Mouse (Mus musculus) layer of hippocampus, adult 9-10 months (tissue): ENCODE measurements around the gene Mtx2.

Experiments used
- DNase-seq: peaks from one replicate; pipeline ENCODE4 v3.0.0; 2022; ENCODE audit warnings: low spot score

Gene Mtx2

DNA sequence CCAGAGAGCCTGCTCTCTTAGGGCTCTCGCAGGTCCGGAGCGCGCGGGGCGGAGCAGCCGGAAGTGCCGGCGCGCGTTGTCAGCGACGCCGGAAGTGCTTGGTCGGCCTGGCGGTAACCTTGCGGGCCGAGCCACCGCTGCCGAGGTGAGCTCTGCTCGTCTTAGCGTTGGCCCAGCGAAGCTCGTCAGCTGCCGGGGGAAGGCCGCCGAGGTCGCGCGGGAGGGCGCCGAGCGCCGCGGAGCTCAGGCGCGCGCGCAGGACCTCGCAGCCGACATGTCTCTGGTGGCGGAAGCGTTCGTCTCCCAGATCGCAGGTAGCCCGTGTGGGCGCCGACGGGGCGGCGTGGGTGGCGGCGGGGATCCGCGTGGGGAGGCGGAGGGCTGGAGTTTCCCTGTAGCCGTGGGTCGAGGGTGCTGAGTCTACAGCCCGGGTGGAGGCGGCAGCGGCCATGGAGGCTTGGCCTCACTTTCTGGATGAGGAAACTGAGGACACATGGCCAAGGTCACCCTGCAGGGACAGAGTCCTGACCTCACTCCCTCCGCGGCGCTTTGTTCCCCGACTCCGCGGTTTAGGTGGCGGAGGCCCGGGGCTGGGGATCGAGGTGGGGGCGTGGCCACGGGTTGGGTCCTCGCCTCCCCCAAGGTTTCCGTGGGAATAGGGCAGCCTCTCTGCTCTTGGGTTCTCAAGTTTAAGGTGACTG is at the start of gene Mtx2:
Gene Mtx2, plus strand, starts transcription at position 74 of the 701 bp plus-strand sequence.
- no peak for DNase-seq

DNA sequence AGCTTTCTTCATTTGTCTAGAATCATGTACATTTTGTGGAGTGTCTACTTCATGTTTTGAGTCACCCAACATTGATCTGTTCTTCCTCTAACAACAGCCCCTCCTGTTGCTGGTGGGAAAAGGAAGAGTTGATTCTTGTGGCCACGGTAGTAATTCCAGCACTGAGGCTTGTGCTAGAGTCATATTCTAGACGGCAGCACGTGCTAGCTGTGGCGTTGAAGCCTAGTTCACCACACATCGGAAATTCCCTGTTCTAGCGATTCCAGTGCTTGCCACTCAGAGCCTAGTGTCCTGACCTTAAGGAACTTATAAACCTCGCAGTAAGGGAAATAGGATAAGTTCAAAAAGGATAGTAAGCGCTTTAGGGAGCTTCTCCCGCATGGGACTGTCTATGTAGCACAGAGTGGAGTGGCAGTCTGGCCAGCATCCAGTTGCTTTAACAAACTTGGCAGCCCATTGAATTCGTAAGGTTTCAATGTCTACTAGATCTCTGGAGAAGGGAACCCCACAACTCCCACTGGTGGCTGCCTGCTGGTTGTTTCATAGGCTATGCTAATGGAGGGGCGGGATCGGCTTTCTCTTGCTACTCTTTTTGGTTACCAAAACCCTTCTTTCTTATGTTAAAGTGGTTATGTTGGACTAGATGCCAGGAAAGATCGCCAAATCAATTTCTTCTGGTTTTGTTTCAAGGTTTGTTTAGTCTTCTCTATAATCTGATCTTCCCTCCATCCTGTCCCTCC is 47.9 kb upstream of the Mtx2 start:
- no peak for DNase-seq

DNA sequence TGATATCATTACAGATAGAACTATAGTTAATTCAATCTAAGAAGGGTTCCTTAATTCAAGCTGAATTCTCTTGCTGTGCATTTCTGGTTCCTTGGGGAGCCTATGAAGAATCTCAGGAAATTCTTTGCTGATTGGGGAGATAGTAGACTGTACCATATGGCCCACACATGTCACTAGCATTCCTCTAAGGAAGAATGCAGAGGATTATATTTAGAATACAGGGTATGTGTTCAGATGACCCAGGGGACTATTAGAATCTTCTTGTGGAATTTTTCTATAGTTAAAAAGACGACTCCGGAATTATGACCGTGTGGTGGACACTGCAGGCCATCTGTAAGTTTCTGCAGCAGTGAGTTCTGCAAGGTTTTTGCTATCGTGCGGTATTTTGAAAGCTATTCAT is 44.2 kb upstream of the Mtx2 start:
- DNase-seq: no peak

DNA sequence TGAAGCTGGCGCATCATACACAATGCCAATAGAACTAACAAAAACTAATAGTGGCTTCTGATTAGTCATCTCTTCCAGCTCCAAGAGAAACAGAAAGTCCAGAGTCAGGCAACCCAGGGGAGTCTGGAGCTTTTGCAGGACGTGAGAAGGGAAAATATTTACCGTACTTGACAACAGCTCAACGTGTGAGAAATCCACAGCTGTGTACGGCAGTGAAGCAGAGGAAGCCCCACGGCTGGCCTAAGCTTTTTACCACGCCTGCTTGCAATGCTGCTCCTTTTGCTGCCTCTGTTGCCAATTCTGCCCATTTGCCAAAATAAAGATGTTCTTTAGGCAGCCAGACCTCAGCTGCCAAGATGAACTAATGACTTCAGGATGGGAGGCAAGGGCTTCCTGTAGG is 30.1 kb upstream of the Mtx2 start:
- no peak for DNase-seq

DNA sequence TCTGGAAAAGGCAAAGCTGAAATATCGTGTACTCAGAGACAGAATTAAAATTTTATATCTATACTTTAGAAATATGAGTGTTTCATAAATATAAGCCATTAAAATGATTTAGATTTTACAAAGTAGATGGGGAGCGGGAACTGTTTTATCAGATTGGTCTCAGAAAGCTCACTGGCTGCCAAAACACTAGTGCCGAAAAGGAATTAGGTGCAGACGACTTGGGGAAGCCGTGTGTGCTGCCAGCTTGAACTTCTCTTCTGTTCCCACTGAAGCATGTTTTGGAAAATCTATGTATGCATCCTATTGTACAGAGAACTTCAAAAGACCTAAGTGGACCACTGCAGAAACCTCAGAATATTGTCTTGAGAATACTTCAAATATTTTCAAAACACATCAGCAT is 17.2 kb upstream of the Mtx2 start:
- DNase-seq: no peak

DNA sequence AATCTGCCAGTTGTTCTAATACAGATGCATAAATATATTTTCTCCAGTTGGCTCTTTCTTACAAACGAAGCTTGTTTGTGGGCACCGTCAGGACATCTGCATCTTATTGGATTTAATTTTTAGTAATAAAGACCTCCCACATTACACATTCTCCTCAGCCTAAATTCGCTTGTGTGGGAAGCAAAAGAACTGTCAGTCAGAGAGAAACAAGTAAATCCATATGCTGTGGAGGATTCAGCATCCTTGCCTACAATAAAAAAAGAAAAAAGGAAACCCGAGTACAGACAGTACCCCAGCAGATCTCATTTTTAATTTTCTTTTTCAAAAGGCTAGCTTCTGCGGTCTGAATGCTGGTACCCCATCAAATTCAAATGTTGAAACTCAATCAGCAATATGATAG is 2.9 kb upstream of the Mtx2 start:
- no peak for DNase-seq

DNA sequence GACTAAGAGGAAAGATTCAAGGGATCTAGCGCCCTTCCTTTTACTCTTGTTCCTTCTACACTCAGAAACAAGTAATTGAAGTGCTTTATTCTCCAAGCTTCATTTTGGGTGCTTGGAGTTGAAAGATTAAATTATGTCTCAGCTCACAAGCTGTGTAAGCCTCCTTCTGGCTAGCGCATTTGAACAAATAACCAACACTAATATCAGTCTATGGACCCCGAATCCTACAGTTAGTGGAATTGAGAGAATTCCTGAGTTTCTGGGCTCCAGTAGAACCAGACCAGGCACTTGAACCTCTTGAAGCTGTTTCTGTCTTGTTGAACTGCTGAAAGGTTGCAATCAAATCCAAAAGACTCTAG is 253 bp upstream of the Mtx2 start:
- peak; percentile 29 for DNase-seq

DNA sequence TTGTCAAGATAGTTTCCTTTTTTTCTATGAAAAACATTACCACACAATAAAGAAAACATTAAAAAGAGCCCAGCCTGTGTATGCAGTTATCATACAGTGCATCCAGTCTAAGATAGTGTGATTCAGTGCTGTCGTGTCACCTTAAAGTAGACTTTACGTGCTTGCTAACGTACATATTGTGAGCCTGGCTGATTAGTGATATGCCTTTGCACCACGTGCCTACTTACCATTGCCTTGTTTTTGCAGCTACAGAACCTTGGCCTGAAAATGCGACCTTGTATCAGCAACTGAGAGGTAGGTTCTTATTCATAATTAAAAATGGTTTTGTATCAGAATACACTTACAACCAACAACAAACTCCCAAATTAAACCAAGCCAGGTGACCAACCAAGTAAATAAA is 21.4 kb downstream of the Mtx2 start:
- DNase-seq: no peak

DNA sequence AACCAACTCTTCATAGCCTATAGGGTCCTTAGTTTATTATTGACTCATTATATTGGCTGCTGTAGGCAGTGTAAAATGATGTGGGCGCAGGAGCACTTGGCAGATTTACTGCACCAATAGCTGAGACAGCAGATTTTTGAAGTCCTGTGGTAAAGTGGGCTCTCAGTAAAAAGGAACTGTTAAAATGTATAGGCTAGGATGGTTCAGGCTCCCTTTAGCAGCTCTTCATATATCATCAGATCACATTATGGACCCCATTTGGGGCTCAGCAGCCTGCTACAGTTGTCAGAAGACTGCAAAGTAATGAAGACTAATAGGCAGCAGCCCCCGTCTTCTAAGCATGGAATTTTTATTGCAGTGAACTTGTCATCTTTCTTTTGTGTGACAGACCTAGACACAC is 21.9 kb downstream of the Mtx2 start:
- DNase-seq: no peak

DNA sequence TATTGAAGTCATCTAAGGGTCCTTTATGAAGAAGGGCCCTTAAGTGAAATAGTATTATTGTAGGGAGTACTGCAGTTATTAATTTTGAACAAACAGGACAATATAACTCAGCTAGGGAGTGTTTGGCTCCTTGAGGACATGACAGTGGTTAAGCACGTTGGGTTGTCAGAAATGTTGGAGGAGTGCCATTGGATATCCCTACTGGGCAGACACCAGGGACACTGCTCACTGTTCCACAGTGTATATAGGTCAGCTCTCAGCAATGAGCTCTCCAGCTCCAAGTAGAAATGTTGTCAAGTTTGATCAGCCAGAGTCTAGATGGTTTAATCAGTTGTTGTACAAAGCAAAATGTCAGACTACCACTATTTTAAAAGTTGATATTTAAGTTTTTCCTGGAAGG is 24.4 kb downstream of the Mtx2 start:
- DNase-seq: no peak

DNA sequence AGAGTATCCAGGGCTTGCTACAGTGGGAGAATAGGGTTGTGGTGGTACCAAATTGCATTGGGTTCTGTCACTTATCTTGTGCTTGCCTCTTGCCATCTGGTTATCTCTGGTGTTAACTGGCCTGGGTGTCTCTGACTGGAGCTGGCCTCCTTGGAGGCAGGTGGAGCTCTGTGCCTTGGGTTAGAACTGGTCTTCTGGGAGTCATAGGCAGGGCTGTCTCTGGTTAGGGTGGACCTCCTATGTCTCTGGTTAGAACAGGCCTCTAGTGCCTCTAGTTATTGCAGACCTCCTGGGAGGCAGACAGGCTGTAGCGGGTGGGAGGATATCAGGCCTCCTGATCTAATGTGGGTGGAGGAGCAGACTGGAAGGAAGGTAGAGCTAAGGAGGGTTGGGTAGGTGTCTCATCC is 36.5 kb downstream of the Mtx2 start:
- DNase-seq: no peak

DNA sequence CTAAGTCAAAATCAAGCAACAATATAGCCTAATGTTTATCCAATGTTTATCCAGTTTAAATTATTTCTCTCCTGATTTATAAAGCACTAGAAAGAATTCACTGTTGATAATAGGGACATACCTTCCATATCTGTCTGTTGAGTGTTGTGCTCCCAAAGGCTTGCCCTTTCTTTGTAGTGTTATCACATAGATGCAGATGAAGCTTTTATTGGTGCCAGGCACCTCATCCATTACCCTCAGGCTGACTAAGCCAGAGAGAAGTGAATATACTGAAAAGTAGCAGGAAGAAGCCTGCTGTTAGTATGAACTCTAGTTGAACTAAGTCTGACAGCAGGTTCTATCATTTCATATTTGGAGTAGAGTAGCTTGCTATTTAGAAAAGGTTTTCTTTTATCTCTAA is 39.8 kb downstream of the Mtx2 start:
- DNase-seq: no peak

DNA sequence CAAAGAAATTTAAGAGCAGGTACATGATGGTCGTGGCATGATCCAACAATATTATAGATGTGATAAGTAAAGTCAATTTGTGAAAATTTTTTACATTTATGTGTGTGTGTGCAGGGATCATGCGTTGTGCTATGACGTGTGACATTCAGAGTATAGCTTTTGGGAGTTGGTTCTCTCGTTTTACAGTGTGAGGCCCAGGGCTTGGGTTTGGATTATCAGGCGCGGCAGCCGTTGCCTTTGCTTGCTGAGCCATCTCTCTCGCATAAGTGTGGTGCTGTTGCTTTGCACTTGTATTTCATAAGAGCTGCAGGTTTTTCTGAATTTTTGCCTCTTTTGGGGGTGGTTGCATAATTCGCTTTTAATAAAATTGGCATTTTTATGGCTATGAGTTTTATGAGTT is 48.4 kb downstream of the Mtx2 start:
- DNase-seq: no peak

DNA sequence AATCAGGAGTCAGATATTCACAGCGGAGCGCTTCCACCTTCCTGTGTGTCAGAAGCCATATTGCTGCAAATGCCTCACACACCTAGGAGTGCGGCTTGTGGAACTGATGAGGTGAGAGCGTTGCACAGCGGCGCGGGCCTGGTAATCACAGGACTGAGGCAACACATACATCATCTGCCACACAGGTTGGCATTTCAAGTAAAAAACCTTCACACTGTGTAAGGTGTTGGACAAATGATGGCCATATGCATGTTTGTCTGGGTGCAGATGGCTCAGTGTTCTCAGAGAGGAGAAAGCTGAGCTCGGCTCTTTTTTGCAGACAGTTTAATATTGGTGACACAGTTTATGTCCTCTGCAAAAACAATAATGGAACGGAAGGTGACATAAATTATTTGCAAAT is 58.8 kb downstream of the Mtx2 start:
- DNase-seq: no peak

DNA sequence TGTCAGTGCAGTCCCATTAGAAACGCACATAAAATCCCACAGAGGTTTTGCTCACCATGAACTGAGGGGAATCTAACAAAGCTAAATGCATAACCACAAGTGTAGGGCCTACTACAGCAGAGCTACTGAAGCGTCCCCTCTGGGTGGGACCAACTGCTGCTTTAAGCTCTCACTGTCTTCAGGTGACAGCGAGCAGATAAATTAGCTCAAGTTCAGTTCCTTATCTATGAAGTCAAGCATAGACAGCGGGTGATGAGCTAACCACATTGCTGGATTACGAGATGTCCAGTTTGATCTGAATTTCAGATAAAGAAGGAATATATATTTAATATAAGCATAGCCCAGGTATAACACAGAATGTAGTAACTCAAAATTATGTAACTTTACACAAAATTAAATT is 66.3 kb downstream of the Mtx2 start:
- no peak for DNase-seq

DNA sequence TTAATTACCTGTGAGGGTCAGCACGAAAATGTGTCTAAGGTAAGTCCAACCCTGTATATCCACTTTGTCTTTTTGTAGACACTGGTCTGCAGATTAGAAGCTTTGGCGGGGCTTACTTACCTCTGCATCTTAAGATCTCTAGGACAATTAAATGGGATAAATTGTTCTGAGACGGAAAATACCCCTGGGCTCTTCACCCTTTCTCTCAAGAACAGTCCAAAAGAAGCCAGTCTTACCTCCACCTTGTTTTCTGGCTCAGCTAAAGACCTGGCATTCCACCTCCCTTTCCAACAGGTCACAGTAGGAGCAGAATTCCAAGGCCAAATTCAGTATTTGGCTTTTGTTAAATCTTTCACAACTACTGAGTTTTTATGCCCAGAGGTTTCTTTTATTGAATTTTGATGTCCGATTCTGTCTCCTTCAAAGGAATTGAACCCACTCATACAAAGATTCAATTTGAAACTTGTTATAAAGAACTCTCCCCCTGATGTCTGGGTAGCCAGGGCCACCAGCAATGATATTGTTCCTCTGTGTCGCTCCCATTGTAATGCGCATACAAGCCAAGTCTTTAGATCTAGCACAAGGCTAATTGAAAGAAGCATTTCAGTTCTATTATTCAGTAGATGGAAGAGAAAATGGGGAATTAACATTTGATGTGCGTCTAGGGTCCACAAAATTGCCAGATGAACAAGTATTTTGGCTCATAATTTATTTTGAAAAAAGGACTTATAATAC is 67.4 kb downstream of the Mtx2 start:
- DNase-seq: no peak

DNA sequence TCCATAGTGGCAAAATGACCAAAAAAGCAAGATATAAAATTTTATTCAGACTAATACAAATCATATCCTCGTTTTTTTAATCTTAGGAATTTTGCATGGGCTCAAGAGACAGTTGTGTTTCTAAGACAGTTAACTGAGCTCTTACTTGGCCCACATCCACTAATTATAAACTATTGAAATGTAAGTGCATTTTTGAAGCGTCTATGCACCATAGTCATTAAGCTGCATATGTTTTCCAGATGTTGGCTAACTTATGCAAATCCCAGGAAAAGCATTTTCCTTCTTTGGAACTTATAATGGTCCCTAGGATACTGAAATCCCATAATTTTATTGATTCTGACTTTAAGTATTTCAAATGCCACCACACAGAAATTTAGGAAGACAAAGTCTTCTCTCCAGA is 68.5 kb downstream of the Mtx2 start:
- DNase-seq: no peak

DNA sequence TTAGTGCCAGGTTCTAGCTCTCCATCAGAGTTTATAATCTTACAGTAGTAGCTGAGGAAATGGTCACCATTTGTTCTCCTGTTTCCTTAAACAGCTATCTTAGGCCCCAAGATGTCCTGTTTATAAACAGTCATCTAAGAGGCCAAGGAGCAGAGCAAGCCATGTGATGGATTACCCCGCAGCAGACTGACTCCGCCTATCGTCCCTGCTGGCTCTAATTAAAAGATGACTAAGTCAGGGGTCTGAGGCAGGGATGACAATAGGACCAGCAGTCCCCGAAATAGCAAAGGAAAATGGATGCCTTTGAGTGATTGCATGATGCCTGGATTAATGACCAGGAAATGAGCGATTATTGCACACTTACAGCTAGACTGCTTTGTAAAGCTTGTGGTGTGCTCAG is 74.4 kb downstream of the Mtx2 start:
- no peak for DNase-seq

DNA sequence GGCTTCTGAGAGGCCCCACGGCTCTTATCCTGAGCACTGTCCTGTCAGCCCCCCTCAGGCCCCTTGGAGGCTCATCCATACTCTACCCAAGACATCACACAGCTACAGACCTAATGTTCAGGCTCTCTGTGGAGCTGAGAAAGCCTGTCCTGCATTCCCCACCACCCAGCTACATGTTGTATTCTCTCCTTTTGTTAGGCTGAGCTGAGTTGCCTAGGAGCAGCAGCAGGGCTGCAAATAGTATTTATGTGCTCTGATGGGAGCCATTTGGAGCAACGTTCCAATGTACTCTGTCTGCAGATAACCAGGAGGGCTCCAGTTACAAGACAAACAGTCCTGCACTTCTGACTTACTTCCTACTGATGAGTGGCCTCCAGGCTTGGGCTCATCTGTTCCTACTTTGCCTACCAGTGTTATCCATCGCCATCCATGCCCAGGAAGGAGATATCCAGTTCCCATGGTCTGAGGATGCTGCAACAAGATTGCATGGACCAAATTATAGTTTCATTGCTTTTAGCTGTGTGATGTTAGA is 76.2 kb downstream of the Mtx2 start:
- no peak for DNase-seq

DNA sequence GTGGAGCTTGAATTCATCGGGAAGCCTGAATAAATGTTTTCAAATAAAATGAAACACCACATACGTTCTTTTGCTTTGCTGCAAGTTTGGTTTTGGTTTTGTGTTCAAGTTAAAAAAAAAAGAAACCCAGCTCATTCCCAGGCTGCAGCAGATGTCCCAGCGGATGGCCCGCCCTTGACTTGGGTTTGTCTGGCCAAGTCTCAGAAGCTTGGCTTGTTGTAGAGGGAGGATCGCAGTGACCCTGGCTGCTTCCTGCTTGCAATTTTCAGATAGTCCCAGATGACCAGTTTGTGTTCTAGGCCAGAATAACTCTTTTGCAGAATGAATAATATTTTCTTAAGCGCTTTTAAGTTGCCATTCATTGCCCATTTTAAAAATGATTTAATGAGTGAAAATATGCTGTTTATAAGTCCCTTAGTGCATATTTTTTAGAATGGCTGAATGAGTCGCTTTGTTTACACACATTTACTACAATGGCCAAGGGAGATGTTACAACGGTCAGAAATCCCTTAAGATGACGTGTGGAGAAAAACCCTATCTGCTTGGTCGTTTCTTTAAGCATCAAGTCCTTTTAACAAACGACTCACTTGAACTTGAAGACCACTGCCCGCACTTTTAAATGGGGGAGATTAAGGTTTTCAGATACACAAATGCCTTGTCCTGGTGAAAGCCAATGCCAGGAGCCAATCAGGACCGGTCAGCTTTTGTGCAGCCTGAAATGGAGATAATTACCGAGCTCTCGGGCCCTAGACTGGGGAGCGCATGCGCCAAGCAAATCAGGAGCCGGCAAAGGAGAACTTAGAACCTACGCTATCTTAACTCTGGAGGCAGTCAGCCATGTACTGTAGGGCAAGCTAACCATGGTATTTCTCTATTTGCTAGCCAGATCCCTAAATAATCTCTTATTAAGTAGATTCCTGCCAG is 82.0 kb downstream of the Mtx2 start:
- DNase-seq: no peak

DNA sequence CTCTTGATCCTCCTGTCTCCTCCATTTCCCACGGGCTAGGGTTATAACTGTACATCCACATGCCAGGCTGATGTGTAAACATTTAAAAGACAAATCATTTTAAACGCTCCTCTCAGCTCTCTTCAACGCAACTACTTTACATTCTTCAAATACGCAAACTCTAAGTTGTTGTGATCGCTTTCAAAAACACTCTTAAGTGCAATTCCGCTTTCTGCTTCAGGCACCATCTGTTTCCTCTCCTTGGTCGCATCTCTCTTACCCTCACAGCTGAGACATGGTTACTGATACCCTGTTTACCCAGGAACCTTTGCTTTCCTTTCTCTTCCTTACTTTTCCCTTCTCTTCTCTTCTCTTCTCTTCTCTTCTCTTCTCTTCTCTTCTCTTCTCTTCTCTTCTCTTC is 86.4 kb downstream of the Mtx2 start:
- no peak for DNase-seq
